Mouse (Mus musculus) E14TG2a.4 (cell line): ENCODE data around the gene Sowaha.

Experiments used
- H3K27me3 ChIP-seq: 2 replicates; pipeline ENCODE4 v1.6.1; 2014; ENCODE audit warnings: low read length, control low read depth; ENCODE audit not compliant: insufficient read depth
- H3K36me3 ChIP-seq: 2 replicates; pipeline ENCODE4 v1.6.1; 2014; ENCODE audit warnings: low read length, control low read depth; ENCODE audit not compliant: insufficient read depth
- H3K4me1 ChIP-seq: replicated peaks from 2 replicates; pipeline ENCODE4 v1.6.1; 2014; ENCODE audit warnings: low read depth, low read length, control low read depth
- H3K4me3 ChIP-seq: replicated peaks from 2 replicates; pipeline ENCODE4 v1.5.1; 2014; ENCODE audit warnings: mild to moderate bottlenecking, low read length
- H3K9me3 ChIP-seq: 2 replicates; pipeline ENCODE4 v1.6.1; 2014; ENCODE audit warnings: low read length, control low read depth
- CTCF ChIP-seq: conservative IDR thresholded peaks from 2 replicates; pipeline ENCODE4 v1.5.1; 2014; ENCODE audit warnings: low read length
- NANOG ChIP-seq: IDR thresholded peaks from 2 replicates; pipeline ENCODE4 v1.6.1; 2014; ENCODE audit warnings: borderline replicate concordance, low read length, mixed read lengths
- POU5F1 ChIP-seq: IDR thresholded peaks from 2 replicates; pipeline ENCODE4 v1.6.1; 2014; ENCODE audit warnings: low read length, borderline replicate concordance

Sowaha gene

DNA sequence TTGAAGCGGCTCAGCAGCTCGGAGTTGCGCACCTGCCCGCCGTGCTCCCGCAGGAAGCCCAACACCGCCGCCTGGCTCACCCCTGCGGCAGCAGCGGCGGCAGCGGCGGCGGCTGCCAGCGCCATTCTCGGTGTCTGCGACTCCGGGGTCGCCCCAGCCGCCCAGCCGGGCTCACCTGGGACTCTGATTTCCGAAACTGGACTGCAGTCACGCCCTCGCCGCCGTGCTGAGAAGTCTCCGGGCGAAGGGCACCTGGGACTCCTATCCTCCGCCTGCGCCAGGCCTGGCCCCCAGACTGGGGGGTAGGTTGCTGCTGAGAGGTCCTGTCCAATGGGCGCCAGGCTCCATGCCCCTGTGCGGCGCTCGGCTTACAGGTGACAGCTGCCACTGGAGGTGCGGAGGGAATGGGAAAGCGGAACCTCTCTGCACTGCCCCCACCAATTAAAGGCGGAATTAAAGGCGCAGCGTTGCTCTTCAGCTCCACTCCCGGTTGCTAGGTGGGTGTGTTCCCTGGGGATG is at the start of gene Sowaha, which contains the start of gene Gm9945:
TSS of gene Sowaha (minus strand) at position 492 of the 519 bp plus-strand sequence.
TSS of gene Gm9945 (plus strand) at position 384 of the 519 bp plus-strand sequence.
- H3K36me3 ChIP-seq = no peaks in the 10 kb centered on the region
- H3K4me3 ChIP-seq = peak within 1 kb of the TSS; percentile 80
- peaks cover 7% of the 10 kb centered on the region; the same call in 1 of the 2 replicates for H3K4me1 ChIP-seq
- TF ChIP-seq POU5F1 (no peak), CTCF (no peak), NANOG (no peak)
- H3K9me3 ChIP-seq = no peaks in the 10 kb centered on the region
- H3K27me3 ChIP-seq = peaks cover 80% of the 10 kb centered on the region

DNA sequence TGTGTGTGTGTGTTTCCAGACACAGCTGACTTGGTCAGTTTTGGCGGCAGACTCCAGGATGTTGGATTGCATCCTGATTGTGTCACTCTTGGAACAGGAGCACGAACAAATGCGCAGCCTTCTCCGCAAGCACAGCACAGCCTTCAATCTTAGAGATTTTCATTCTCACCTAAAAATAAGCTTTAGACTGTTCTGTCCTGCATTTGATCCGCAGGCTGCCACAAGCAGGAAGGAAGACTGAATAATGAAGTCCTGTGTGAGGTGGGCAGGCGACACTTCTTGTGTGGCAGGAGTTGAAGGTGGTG is 49.1 kb upstream of the Sowaha start:
- TF ChIP-seq POU5F1 (no peak), NANOG (no peak), CTCF (no peak)
- H3K36me3 ChIP-seq = no peaks in the 10 kb centered on the region
- no peak overlapping the region for H3K4me3 ChIP-seq
- H3K27me3 ChIP-seq = no peaks in the 10 kb centered on the region
- H3K4me1 ChIP-seq = peaks cover 25% of the 10 kb centered on the region
- no peaks in the 10 kb centered on the region for H3K9me3 ChIP-seq

DNA sequence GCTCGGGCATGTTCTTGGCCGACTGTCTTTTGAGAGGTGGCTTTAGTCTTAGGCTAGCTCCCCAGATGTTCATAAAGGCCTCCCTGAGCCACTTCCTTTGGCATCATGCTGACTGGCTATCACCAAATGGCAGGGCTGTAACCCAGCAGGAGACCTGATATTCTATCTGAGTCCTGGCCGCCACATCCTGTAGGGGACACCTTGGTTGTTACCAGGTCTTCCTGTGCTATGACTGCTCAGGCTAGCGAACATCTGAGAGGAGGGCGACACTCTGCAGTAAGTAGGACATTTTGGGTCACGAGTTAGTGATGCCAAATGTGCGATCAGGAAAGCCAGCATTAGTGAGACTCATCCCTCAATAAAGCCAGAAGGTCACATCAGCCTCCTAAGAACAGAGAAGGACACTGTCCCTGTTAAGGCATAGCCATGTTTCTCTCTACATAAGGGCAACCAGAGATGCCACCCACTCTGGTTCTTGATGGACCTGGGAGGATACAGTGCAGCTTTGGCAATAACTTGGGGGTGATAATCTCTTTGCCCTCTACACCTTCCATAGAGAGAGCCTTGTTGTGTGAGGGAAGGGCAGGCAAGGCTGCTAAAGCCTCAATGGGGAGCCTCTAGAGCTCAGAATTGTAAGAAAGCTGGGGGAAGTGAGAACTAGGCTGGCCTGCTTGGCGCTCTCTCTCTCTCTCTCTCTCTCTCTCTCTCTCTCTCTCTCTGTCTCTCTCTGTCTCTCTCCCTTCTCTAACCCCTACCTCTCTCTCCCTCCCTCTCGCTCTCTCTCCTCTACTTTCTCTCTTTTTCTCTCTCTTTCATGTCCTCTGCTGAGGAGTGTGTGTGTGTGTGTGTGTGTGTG is 48.6 kb upstream of the Sowaha start:
- H3K27me3 ChIP-seq = 0 out of 2 replicates have a peak, but pooled peaks cover under 1% of the 10 kb centered on the region
- H3K36me3 ChIP-seq = no peaks in the 10 kb centered on the region
- H3K9me3 ChIP-seq = no peaks in the 10 kb centered on the region
- H3K4me1 ChIP-seq = peaks cover 23% of the 10 kb centered on the region
- TF ChIP-seq CTCF (no peak), NANOG (no peak), POU5F1 (no peak)
- no peak overlapping the region for H3K4me3 ChIP-seq

DNA sequence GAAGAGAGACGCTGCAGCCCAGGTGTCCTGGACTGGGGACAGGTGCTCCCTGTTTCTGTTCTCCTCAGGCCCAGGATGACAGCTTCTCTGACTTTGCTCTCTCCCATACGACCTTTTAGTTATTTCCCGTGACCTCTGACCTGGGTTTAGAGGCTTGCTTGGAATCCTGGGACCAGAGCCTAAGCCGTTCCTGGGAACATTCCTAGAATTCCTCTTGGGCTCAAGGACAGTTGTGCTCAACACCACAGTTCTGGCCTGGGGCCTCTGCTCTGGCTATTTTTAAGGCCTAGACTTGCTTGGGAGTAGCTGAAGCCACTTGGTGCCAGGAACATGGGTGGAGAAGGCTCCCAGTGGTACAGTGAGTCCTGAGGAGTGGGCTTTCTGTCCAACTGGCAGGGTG is 45.4 kb upstream of the Sowaha start:
- H3K27me3 ChIP-seq = peaks cover 20% of the 10 kb centered on the region
- no peak overlapping the region for H3K4me3 ChIP-seq
- no peaks in the 10 kb centered on the region for H3K36me3 ChIP-seq
- TF ChIP-seq CTCF (no peak), POU5F1 (no peak), NANOG (no peak)
- H3K4me1 ChIP-seq = peaks cover 37% of the 10 kb centered on the region
- no peaks in the 10 kb centered on the region for H3K9me3 ChIP-seq

DNA sequence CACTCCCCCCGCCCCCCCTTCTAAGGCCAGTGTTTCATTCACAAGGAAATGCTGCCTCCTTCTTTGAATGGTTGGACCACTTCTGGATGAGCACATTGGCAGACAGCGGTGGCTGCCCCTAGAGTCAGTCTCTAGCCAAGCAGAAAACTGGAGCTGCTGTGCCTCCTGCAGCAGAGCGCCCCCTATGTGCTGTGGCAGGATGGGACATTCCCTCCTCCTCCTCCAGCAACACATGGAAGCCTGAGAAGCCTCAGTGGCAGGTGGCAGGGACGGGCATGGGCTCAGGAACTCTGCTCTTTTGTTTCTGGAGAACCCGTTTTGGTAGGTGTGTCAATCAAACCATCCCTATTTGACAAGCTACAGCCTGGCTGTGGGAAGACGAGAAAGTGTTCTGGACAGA is 44.8 kb upstream of the Sowaha start:
- Histone ChIP-seq H3K4me1 (peaks cover 42% of the 10 kb centered on the region), H3K27me3 (peaks cover 26% of the 10 kb centered on the region), H3K9me3 (no peaks in the 10 kb centered on the region), H3K36me3 (no peaks in the 10 kb centered on the region), H3K4me3 (no peak overlapping the region)
- TF ChIP-seq NANOG (no peak), CTCF (peak; percentile 64), POU5F1 (no peak)

DNA sequence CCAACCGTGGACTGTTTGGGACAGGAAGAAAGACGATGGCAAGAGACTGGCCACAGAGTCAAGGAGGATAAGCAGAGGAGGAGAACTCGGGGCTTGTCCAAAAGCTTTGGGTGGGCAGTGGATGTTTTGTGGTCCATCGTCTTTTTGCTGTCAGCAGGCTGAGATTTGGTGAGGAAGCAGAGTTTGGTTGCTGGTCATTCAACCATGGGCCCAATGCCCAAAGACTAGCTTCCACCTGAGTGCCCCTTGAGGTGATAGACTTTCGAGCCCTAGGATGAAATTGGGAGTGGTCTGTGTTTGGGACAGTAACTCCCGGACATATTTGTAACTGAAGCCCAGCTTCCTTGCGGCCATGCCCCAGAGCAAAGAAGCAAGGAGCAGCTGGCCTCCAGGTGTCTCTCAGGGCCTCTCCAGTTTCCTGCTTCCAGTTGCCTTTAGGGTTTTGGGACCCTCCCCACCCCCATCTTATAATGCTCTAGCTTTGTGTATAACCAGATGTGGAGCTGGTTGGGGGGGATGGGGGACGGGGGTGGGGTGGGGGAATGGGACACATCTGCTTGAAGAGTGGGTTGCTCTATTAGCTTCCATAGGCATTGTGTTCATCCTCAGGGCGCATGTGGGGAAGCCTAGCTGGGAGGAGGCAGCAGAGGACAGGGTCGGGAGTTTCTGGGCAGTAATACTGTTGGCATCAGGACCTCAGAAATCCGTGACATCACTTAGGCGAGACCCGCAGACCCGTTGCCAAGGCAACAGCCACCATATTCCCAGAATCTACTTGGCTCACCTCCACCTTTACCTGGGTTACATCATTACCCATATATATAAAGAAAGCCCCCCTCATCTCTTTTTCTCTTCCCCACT is 43.7 kb upstream of the Sowaha start:
- peaks cover 48% of the 10 kb centered on the region for H3K4me1 ChIP-seq
- TF ChIP-seq POU5F1 (no peak), NANOG (no peak), CTCF (no peak)
- no peaks in the 10 kb centered on the region for H3K9me3 ChIP-seq
- H3K4me3 ChIP-seq = no peak overlapping the region
- H3K27me3 ChIP-seq = peaks cover 34% of the 10 kb centered on the region
- no peaks in the 10 kb centered on the region for H3K36me3 ChIP-seq

DNA sequence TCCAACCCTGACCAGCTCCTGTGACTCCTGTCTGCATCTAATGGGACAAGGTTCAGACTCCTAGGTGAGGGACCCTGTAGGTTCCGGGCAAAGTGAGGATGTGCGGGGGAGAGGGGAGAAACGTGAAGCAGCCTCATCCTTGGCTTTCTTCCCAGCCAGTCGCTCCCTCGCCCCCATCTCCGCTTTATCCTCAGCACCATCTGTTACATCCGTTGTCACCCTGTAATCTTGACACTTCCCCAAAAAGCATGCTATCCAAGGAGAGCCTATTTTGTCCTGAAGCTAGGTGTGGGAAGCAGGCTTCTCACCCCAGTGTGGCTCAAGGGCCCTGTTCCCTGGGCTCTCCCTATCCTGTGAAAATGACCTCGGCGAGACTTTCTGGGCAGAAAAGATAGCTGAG is 42.9 kb upstream of the Sowaha start:
- Histone ChIP-seq H3K27me3 (peaks cover 43% of the 10 kb centered on the region), H3K4me1 (peaks cover 53% of the 10 kb centered on the region), H3K4me3 (no peak overlapping the region), H3K9me3 (no peaks in the 10 kb centered on the region), H3K36me3 (no peaks in the 10 kb centered on the region)
- TF ChIP-seq NANOG = no peak
- no peak for TF ChIP-seq CTCF

DNA sequence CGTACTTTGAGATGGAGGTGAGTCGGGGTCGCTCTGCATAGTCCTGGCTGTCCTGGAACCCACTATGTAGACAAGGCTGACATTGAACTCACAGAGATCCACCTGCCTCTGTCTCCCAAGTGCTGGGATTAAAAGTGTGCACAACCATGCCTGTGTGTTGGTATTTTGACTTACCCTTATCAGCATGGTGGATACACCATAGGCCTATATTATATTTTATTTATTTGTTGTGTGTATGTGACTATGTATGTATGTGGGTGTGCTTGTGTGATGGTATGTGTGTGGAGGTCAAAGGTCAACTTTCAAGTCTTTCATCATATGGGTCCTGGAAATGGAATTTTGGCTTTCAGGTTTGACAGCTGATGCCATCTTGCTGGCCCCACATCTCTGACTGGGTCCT is 42.3 kb upstream of the Sowaha start:
- peaks cover 48% of the 10 kb centered on the region for H3K27me3 ChIP-seq
- TF ChIP-seq POU5F1 = no peak
- TF ChIP-seq NANOG = no peak
- TF ChIP-seq CTCF = no peak
- peaks cover 53% of the 10 kb centered on the region for H3K4me1 ChIP-seq
- H3K36me3 ChIP-seq = no peaks in the 10 kb centered on the region
- no peaks in the 10 kb centered on the region for H3K9me3 ChIP-seq
- H3K4me3 ChIP-seq = no peak overlapping the region
